Mouse (Mus musculus) erythroblast, embryonic 14.5 days (primary cell): Measurements from ENCODE around the gene Supt4a. TPM values are rescaled to one million over a fixed set of nuclear protein-coding genes. Genes with fewer than 3 reads are reported as not detected.
A peak's percentile ranks its signal among the peaks of the same experiment; 100 is the strongest.

Experiments
- H3K27me3 ChIP-seq: 2 replicates; pipeline ENCODE4 v1.6.1; 2012; ENCODE audit warnings: inconsistent platforms; ENCODE audit not compliant: control insufficient read depth
- H3K36me3 ChIP-seq: 2 replicates; pipeline ENCODE4 v1.6.1; 2012; ENCODE audit warnings: mild to moderate bottlenecking, inconsistent platforms; ENCODE audit not compliant: control insufficient read depth
- H3K4me1 ChIP-seq: 2 replicates; pipeline ENCODE4 v1.6.1; 2012; ENCODE audit warnings: inconsistent platforms; ENCODE audit not compliant: control insufficient read depth
- H3K4me3 ChIP-seq: replicated peaks from 2 replicates; pipeline ENCODE3; 2012; ENCODE audit warnings: moderate library complexity, mild to moderate bottlenecking, inconsistent platforms
- H3K9me3 ChIP-seq: 2 replicates; pipeline ENCODE4 v1.6.1; 2012; ENCODE audit warnings: low read length, inconsistent platforms, mixed read lengths; ENCODE audit not compliant: control insufficient read depth
- GATA1 ChIP-seq: IDR thresholded peaks from 2 replicates; pipeline ENCODE4 v1.6.1; 2012; ENCODE audit warnings: low read length, inconsistent platforms, mixed read lengths
- TAL1 ChIP-seq: IDR thresholded peaks from 3 replicates; pipeline ENCODE4 v1.6.1; 2012; ENCODE audit warnings: low read length, inconsistent platforms, mixed read lengths
- polyA plus RNA-seq: library from polyadenylated mRNA; stranded (reverse); fragments of >175 nt; gene quantifications from 2 replicates; pipeline ENCODE4 v1.2.3, GENCODE M21; 2012

Gene Supt4a
- polyA plus RNA-seq, 1 experiment: 4.3 TPM

- Histone ChIP-seq H3K36me3 (peaks cover 61% of the 10 kb centered on the region), H3K4me3 (peak overlapping the region; percentile 68), H3K27me3 (no peaks in the 10 kb centered on the region), H3K4me1 (peaks cover 89% of the 10 kb centered on the region), H3K9me3 (no peaks in the 10 kb centered on the region)
- TF ChIP-seq GATA1: no peak
- no peak for TF ChIP-seq TAL1
Measured at GRCm38 (mm10) chr11:87748132-87749119, 11.1 kb downstream of the Supt4a start.

- TF ChIP-seq GATA1 (no peak), TAL1 (no peak)
- peaks cover 96% of the 10 kb centered on the region for H3K4me1 ChIP-seq
- no peaks in the 10 kb centered on the region for H3K9me3 ChIP-seq
- H3K4me3 ChIP-seq: peak overlapping the region; percentile 68
- no peaks in the 10 kb centered on the region for H3K27me3 ChIP-seq
- H3K36me3 ChIP-seq: peaks cover 51% of the 10 kb centered on the region
Measured at GRCm38 (mm10) chr11:87749192-87750042, 12.1 kb downstream of the Supt4a start.

- Histone ChIP-seq H3K4me3 (peak overlapping the region; percentile 68), H3K4me1 (peaks cover 97% of the 10 kb centered on the region), H3K9me3 (no peaks in the 10 kb centered on the region), H3K36me3 (peaks cover 45% of the 10 kb centered on the region), H3K27me3 (no peaks in the 10 kb centered on the region)
- peak; percentile 71 for TF ChIP-seq GATA1
- peak; percentile 99 for TF ChIP-seq TAL1
Measured at GRCm38 (mm10) chr11:87750043-87750421, 12.7 kb downstream of the Supt4a start.

GRCm38 (mm10) chr11:87750521-87750920, 13.2 kb downstream of the Supt4a start:
- peaks cover 96% of the 10 kb centered on the region for H3K4me1 ChIP-seq
- peaks cover 41% of the 10 kb centered on the region for H3K36me3 ChIP-seq

GRCm38 (mm10) chr11:87751031-87751430, 13.7 kb downstream of the Supt4a start:
- TF ChIP-seq TAL1 (no peak), GATA1 (no peak)
- H3K27me3 ChIP-seq: no peaks in the 10 kb centered on the region
- H3K4me1 ChIP-seq: peaks cover 91% of the 10 kb centered on the region
- H3K4me3 ChIP-seq: peak overlapping the region; percentile 68
- H3K36me3 ChIP-seq: peaks cover 38% of the 10 kb centered on the region
- H3K9me3 ChIP-seq: no peaks in the 10 kb centered on the region

More at GRCm38 (mm10) chr11:87750521-87750920, 13.2 kb downstream of the Supt4a start:
- H3K4me3 ChIP-seq: peak overlapping the region; percentile 68
- H3K27me3 ChIP-seq: no peaks in the 10 kb centered on the region
- no peaks in the 10 kb centered on the region for H3K9me3 ChIP-seq
- TF ChIP-seq TAL1 (no peak), GATA1 (no peak)

- Histone ChIP-seq H3K4me3 (peak overlapping the region; percentile 68), H3K36me3 (peaks cover 38% of the 10 kb centered on the region), H3K9me3 (no peaks in the 10 kb centered on the region), H3K4me1 (peaks cover 86% of the 10 kb centered on the region), H3K27me3 (no peaks in the 10 kb centered on the region)
- TF ChIP-seq TAL1 (no peak), GATA1 (peak; percentile 84)
Measured at GRCm38 (mm10) chr11:87751491-87751966, 14.2 kb downstream of the Supt4a start.

GRCm38 (mm10) chr11:87752307-87752706, 15.0 kb downstream of the Supt4a start:
- H3K4me3 ChIP-seq: peak overlapping the region; percentile 68
- H3K4me1 ChIP-seq: peaks cover 82% of the 10 kb centered on the region
- TF ChIP-seq GATA1 (no peak), TAL1 (no peak)

GRCm38 (mm10) chr11:87753255-87753654, 15.9 kb downstream of the Supt4a start:
- TF ChIP-seq GATA1 (no peak), TAL1 (no peak)
- H3K4me1 ChIP-seq: peaks cover 79% of the 10 kb centered on the region
- H3K36me3 ChIP-seq: peaks cover 41% of the 10 kb centered on the region
- H3K4me3 ChIP-seq: peak overlapping the region; percentile 70
- H3K27me3 ChIP-seq: no peaks in the 10 kb centered on the region
- no peaks in the 10 kb centered on the region for H3K9me3 ChIP-seq

More at GRCm38 (mm10) chr11:87752307-87752706, 15.0 kb downstream of the Supt4a start:
- Histone ChIP-seq H3K36me3 (peaks cover 38% of the 10 kb centered on the region), H3K9me3 (no peaks in the 10 kb centered on the region), H3K27me3 (no peaks in the 10 kb centered on the region)
